Mouse (Mus musculus) megakaryocyte, embryonic 14.5 days (primary cell): ENCODE measurements around the gene Barx1.

Experiments
- FLI1 ChIP-seq: IDR thresholded peaks from 2 replicates; pipeline ENCODE4 v1.6.1; 2012; ENCODE audit warnings: low read length, inconsistent platforms, mixed read lengths
- GATA1 ChIP-seq: IDR thresholded peaks from 3 replicates; pipeline ENCODE4 v1.6.1; 2012; ENCODE audit warnings: mixed read lengths, low read length, inconsistent platforms, borderline replicate concordance

DNA sequence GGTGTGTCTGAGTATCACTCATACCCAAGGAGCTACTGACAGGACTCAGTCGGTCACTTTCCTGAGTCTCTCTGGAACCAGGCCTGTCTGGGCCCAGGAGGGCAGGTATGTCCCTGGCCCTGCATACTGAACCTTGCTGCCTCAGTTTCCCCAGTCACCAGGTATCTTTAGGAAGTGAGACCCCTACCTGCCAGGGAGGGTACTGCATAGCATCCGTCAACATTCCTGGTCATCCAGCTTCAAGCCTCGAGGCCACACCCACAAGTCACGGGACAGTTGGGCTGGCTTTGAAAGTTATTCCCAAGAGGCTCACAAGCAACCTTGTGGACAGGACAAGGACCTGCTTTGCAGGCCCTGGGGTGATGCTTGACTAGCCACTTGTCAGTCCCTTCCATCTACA is 53.3 kb downstream of the Barx1 start:
- TF ChIP-seq GATA1 (no peak), FLI1 (no peak)
